Mouse (Mus musculus): ENCODE measurements around the gene Rnf31.
A peak's percentile ranks its signal among the peaks of the same experiment; 100 is the strongest.

Gene Rnf31

DNA sequence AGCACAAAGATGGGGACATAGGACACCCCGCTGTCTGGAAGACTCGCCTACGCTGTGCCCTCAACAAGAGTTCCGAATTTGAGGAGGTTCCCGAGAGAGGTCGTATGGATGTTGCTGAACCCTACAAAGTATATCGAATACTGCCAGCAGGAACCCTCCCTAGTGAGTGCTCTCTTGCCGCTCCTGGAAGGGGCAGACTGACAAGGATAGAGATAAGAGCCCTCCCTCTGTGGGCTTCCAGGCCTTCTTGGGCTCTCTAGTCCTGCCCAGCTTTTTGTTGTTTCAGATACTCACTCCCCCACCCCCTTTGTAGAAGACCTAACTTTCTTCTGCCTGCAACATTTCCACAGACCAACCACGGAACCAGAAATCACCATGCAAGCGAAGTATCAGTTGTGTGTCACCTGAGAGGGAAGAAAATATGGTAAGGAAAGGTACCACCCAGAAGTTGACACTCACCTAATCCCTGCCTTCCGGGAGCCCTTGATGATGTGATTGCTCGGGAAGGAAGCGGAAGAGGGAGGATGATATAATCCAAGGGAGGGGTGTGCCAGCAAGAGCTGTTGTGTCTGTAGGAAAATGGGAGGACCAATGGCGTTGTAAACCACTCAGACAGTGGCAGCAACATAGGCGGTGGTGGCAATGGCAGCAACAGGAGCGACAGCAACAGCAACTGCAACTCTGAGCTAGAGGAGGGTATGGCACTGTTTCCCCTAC lies 14.4 kb downstream of the Rnf31 start:
- Histone ChIP-seq H3K36me3 (ENCODE audit: insufficient read depth, low read length) (peaks cover 82% of the 10 kb centered on the region), H3K9me3 (ENCODE audit: low read length) (no peaks in the 10 kb centered on the region), H3K4me3 (replicated peaks; ENCODE audit: low read length) (peak overlapping the region; percentile 74), H3K27me3 (ENCODE audit: insufficient read depth, low read length) (no peaks in the 10 kb centered on the region), H3K4me1 (replicated peaks; ENCODE audit: low read depth, low read length) (peaks cover 74% of the 10 kb centered on the region)
- TF ChIP-seq NANOG (IDR thresholded peaks at IDR 0.05; ENCODE audit: borderline replicate concordance, low read length) (no peak), POU5F1 (IDR thresholded peaks at IDR 0.05; ENCODE audit: borderline replicate concordance, low read length) (no peak), CTCF (conservative IDR thresholded peaks at IDR 0.05; ENCODE audit: low read length) (no peak)

DNA sequence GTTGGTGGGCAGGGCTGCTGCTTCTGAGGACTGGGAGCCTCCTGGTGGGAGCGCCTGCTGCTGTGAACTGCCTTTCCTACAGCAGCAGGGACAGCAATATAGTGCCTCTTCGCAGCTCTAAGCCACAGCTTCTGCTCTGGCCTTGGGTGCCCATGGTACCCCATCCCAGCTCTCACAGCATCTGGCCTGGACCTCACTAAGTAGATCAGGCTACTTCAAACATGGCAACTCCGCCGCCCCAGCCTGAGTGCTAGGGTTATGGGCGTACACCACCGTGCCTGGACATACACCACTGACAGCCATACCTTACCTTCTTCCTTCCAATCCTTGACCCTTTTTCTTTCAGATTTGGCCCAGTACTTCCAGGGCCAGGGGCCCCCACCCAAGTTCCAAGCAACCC lies 16.8 kb downstream of the Rnf31 start:
- Histone ChIP-seq H3K36me3 (ENCODE audit: insufficient read depth, low read length) (peaks cover 59% of the 10 kb centered on the region), H3K4me1 (replicated peaks; ENCODE audit: low read depth, low read length) (peaks cover 52% of the 10 kb centered on the region)
- no peak for TF ChIP-seq CTCF (conservative IDR thresholded peaks at IDR 0.05; ENCODE audit: low read length)
- no peak for TF ChIP-seq POU5F1 (IDR thresholded peaks at IDR 0.05; ENCODE audit: borderline replicate concordance, low read length)
- TF ChIP-seq NANOG (IDR thresholded peaks at IDR 0.05; ENCODE audit: borderline replicate concordance, low read length): no peak

DNA sequence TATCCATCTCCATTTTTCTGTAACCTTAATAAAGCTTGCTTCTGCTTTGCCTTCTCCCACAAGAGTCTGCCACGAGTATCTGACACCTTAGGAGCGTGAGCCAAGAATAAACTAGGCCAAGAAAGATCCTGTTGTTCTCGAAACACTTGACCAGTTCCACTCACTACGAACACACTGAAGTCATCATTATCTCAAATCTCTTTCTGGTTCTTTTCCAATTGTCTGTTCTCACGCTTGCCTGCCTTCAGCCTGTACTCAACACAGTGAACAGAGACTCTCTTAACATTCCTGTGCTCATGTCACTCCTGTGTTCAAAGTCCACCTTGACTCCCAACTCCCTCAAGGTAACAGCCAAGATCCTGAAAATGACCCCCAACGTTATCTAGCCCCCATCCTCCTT lies 21.8 kb downstream of the Rnf31 start:
- Histone ChIP-seq H3K9me3 (ENCODE audit: low read length) (no peaks in the 10 kb centered on the region), H3K4me1 (replicated peaks; ENCODE audit: low read depth, low read length) (peaks cover 24% of the 10 kb centered on the region), H3K27me3 (ENCODE audit: insufficient read depth, low read length) (peaks cover 3% of the 10 kb centered on the region), H3K36me3 (ENCODE audit: insufficient read depth, low read length) (peaks cover 25% of the 10 kb centered on the region), H3K4me3 (replicated peaks; ENCODE audit: low read length) (no peak overlapping the region)
- TF ChIP-seq NANOG (IDR thresholded peaks at IDR 0.05; ENCODE audit: borderline replicate concordance, low read length) (no peak), CTCF (conservative IDR thresholded peaks at IDR 0.05; ENCODE audit: low read length) (no peak), POU5F1 (IDR thresholded peaks at IDR 0.05; ENCODE audit: borderline replicate concordance, low read length) (no peak)

More for the DNA sequence above, 16.8 kb downstream of the Rnf31 start:
- Histone ChIP-seq H3K27me3 (ENCODE audit: insufficient read depth, low read length) (no peaks in the 10 kb centered on the region), H3K9me3 (ENCODE audit: low read length) (no peaks in the 10 kb centered on the region), H3K4me3 (replicated peaks; ENCODE audit: low read length) (no peak overlapping the region)

DNA sequence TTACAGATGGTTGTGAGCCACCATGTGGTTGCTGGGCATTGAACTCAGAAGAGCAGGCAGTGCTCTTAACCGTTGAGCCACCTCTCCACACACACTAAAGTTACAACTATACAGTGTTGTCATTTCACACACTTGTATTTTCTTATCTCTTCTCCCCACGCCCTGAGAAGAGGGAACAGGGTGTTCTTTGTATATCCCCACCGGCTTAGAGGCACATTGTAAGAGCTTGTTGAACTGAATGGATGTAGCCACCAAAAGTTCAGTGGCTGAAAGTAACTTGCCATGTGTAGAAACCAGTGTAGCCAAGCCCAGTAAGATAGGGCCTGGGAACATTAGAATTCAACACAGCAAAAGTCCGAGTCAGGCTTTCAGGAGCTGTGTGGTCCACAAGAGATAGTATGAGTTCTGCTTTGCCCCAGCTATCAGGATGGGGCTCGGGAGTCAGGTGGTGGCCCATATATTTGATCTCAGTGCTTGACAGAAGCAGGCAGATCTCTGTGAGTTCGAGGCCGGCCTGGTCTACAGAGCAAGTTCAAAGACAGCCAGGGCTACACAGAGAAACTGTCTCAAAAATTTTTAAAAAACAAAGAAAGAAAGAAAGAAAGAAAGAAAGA lies 23.2 kb downstream of the Rnf31 start:
- Histone ChIP-seq H3K4me3 (replicated peaks; ENCODE audit: low read length) (no peak overlapping the region), H3K4me1 (replicated peaks; ENCODE audit: low read depth, low read length) (peaks cover 26% of the 10 kb centered on the region), H3K9me3 (ENCODE audit: low read length) (no peaks in the 10 kb centered on the region), H3K36me3 (ENCODE audit: insufficient read depth, low read length) (peaks cover 12% of the 10 kb centered on the region), H3K27me3 (ENCODE audit: insufficient read depth, low read length) (peaks cover 15% of the 10 kb centered on the region)
- TF ChIP-seq CTCF (conservative IDR thresholded peaks at IDR 0.05; ENCODE audit: low read length) (no peak), POU5F1 (IDR thresholded peaks at IDR 0.05; ENCODE audit: borderline replicate concordance, low read length) (no peak), NANOG (IDR thresholded peaks at IDR 0.05; ENCODE audit: borderline replicate concordance, low read length) (no peak)

DNA sequence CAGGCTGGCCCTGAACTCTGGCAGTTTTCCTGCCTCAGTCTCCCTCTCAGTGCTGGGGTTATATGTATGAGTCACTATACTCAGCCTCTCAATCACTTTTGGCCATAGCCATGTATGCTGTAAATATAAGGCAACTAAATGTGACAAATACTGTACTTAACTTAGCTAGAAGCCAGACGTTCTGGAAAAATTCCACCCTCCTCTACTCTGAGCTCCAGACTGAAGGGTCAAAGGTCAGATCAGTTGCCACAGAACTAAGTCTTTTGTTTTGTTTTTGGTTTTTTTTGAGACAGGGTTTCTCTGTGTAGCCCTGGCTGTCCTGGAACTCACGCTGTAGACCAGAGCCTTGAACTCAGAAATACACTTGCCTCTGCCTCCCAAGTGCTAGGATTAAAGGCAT lies 24.4 kb downstream of the Rnf31 start:
- H3K4me1 ChIP-seq (replicated peaks; ENCODE audit: low read depth, low read length): peaks cover 26% of the 10 kb centered on the region
- peaks cover 23% of the 10 kb centered on the region for H3K27me3 ChIP-seq (ENCODE audit: insufficient read depth, low read length)
- peaks cover 2% of the 10 kb centered on the region; the same call in 1 of the 2 replicates for H3K36me3 ChIP-seq (ENCODE audit: insufficient read depth, low read length)
- TF ChIP-seq CTCF (conservative IDR thresholded peaks at IDR 0.05; ENCODE audit: low read length): no peak
- no peak for TF ChIP-seq POU5F1 (IDR thresholded peaks at IDR 0.05; ENCODE audit: borderline replicate concordance, low read length)
- no peak for TF ChIP-seq NANOG (IDR thresholded peaks at IDR 0.05; ENCODE audit: borderline replicate concordance, low read length)
- H3K4me3 ChIP-seq (replicated peaks; ENCODE audit: low read length): no peak overlapping the region
- no peaks in the 10 kb centered on the region for H3K9me3 ChIP-seq (ENCODE audit: low read length)

DNA sequence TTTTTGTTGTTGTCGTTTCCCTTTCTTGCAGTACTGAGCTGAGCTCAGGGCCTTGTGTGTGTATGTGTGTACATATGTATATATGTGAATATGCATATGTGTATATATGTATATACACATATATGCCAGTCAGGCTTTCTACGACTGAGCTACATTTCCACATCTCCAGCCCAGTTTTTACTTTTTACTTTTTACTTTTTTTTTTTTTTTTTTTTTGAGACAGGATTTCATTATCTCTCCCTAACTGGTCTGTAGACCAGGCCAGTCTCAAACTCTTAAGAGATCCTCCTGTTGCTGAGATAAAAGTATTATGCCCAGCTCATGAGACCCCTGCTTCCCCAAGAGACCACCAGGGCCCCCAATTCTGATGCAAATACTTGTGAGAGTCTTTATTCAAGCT lies 25.3 kb downstream of the Rnf31 start:
- Histone ChIP-seq H3K36me3 (ENCODE audit: insufficient read depth, low read length) (no peaks in the 10 kb centered on the region), H3K4me3 (replicated peaks; ENCODE audit: low read length) (no peak overlapping the region), H3K9me3 (ENCODE audit: low read length) (no peaks in the 10 kb centered on the region), H3K4me1 (replicated peaks; ENCODE audit: low read depth, low read length) (peaks cover 23% of the 10 kb centered on the region), H3K27me3 (ENCODE audit: insufficient read depth, low read length) (peaks cover 23% of the 10 kb centered on the region)
- TF ChIP-seq NANOG (IDR thresholded peaks at IDR 0.05; ENCODE audit: borderline replicate concordance, low read length): no peak
- no peak for TF ChIP-seq CTCF (conservative IDR thresholded peaks at IDR 0.05; ENCODE audit: low read length)

DNA sequence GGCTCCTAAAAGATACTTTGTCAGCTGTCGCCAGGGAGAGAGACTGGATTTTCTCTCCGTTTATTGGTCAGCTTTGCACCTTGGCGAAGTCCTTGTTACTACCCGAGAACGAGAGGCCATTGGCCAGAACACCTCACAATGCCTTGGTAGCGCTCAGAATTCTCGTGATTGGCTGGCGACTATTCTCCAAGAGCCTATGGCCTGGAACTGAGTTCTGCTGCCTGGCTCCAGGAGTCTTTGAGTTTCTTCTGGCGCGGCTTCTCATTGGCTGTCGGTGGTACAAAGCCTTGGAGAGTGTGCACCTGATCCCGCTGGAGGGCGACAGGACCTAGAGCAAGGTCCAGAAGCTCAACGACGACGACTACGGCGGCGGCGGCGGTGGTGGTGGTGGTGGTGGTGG lies 26.3 kb downstream of the Rnf31 start, which contains the start of gene Rec8:
Gene Rec8 (plus strand): TSS at position 216 of the 400 bp plus-strand sequence.
- no peaks in the 10 kb centered on the region for H3K36me3 ChIP-seq (ENCODE audit: insufficient read depth, low read length)
- H3K9me3 ChIP-seq (ENCODE audit: low read length): no peaks in the 10 kb centered on the region
- TF ChIP-seq NANOG (IDR thresholded peaks at IDR 0.05; ENCODE audit: borderline replicate concordance, low read length) (no peak), POU5F1 (IDR thresholded peaks at IDR 0.05; ENCODE audit: borderline replicate concordance, low read length) (no peak), CTCF (conservative IDR thresholded peaks at IDR 0.05; ENCODE audit: low read length) (no peak)
- H3K4me1 ChIP-seq (replicated peaks; ENCODE audit: low read depth, low read length): peaks cover 29% of the 10 kb centered on the region
- H3K27me3 ChIP-seq (ENCODE audit: insufficient read depth, low read length): peaks cover 25% of the 10 kb centered on the region
- peak within 1 kb of the TSS; percentile 61 for H3K4me3 ChIP-seq (replicated peaks; ENCODE audit: low read length)

DNA sequence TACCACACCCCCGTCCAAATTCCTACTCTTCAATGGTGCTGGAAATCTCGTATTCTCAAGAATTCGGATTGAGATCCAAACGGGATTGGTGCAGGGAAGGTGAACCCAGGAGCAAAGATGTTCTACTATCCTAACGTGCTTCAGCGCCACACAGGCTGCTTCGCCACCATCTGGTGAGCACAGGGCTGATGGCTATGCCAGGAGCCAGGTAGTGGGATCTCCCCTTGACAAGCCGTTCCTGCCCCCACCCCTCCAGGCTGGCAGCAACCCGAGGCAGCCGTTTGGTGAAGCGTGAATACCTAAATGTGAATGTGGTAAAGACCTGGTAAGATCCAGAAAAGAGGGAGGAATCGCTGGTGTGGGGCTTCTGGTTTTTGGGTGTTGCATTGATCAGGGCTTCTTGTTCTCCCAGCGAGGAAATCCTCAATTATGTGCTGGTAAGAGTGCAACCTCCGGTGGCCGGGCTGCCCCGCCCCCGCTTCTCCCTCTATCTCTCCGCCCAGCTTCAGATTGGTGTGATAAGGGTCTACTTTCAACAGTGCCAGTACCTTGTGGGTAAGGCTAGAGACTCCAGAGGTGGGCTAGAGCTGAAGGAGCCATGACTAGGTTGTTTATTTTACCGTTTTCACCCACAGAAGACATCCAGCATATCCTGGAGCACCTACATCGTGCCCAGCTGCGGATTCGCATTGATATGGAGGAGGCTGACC lies 27.1 kb downstream of the Rnf31 start:
- Histone ChIP-seq H3K4me1 (replicated peaks; ENCODE audit: low read depth, low read length) (peaks cover 38% of the 10 kb centered on the region), H3K36me3 (ENCODE audit: insufficient read depth, low read length) (peaks cover 2% of the 10 kb centered on the region; the same call in 1 of the 2 replicates), H3K4me3 (replicated peaks; ENCODE audit: low read length) (peak overlapping the region; percentile 61), H3K27me3 (ENCODE audit: insufficient read depth, low read length) (peaks cover 25% of the 10 kb centered on the region), H3K9me3 (ENCODE audit: low read length) (no peaks in the 10 kb centered on the region)
- TF ChIP-seq CTCF (conservative IDR thresholded peaks at IDR 0.05; ENCODE audit: low read length): no peak
- no peak for TF ChIP-seq NANOG (IDR thresholded peaks at IDR 0.05; ENCODE audit: borderline replicate concordance, low read length)
- no peak for TF ChIP-seq POU5F1 (IDR thresholded peaks at IDR 0.05; ENCODE audit: borderline replicate concordance, low read length)

All from E14TG2a.4 (cell line).